Mouse (Mus musculus): Measurements from ENCODE around the gene Psma6.

DNA sequence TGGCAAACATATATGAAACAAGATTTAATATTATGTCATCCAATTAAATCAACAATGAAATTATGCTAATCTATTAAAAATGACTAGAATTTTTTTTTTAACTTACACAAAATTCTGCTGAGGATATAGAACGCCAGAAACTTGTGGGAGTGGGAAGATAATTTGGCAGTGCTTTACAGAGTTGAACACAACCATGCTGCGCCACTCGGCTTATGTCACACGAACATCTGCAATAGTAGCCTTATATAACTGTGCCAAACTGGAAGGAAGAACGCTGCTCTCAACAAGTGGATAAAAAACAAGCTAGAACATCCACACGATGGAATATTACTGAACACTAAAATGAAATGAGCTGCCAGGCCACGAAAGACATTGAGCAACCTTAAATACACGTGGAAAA, 45.2 kb downstream of the Psma6 start:
- TF ChIP-seq CTCF (IDR thresholded peaks at IDR 0.05; ENCODE audit: control insufficient read depth, insufficient read depth, insufficient read length) (no peak), CEBPB (IDR thresholded peaks at IDR 0.05; ENCODE audit: low read depth) (no peak), MYOG (IDR thresholded peaks at IDR 0.05; ENCODE audit: control insufficient read depth, extremely low read depth, insufficient read length) (no peak), USF1 (IDR thresholded peaks at IDR 0.05; ENCODE audit: low read depth) (no peak), MAX (IDR thresholded peaks at IDR 0.05) (no peak), MYOD1 (IDR thresholded peaks at IDR 0.05; ENCODE audit: control insufficient read depth, insufficient read length, low read depth) (no peak), FOSL1 (IDR thresholded peaks at IDR 0.05; ENCODE audit: insufficient read depth, low read length, poor library complexity, severe bottlenecking) (no peak)

All from C2C12 (cell line).